Mouse (Mus musculus) MEL (cell line): ENCODE measurements at regions not wholly inside any gene's neighbourhood (a gene's known extent, or its start where the extent isn't known, plus 50 kb on each side); places are given as distances from the start of the nearest gene placed in this dataset.

Experiments
- CHD2 ChIP-seq: IDR thresholded peaks from 2 replicates; pipeline ENCODE4 v1.6.1; 2011; ENCODE audit warnings: low read length, improper control_type of control experiment
- CTCF ChIP-seq, 3 experiments: IDR thresholded peaks in 2 of 3; conservative IDR thresholded peaks in 1 of 3; 2 replicates each; pipeline ENCODE4 v1.5.1; 2011 to 2012; ENCODE audit warnings: low read length in 3 of 3, low read depth in 2 of 3, mild to moderate bottlenecking in 2 of 3, improper control_type of control experiment in 1 of 3, inconsistent platforms in 1 of 3, mixed read lengths in 1 of 3, moderate library complexity in 1 of 3; ENCODE audit not compliant: control insufficient read depth in 1 of 3, insufficient read depth in 1 of 3, poor library complexity in 1 of 3, severe bottlenecking in 1 of 3
- E2F4 ChIP-seq: IDR thresholded peaks from 2 replicates; pipeline ENCODE4 v1.6.1; 2011; ENCODE audit warnings: low read depth, low read length, improper control_type of control experiment, borderline replicate concordance
- GATA1 ChIP-seq: IDR thresholded peaks from 2 replicates; pipeline ENCODE4 v1.6.1; 2011; ENCODE audit warnings: low read depth, low read length, improper control_type of control experiment
- POLR2AphosphoS5 ChIP-seq: IDR thresholded peaks from 2 replicates; pipeline ENCODE4 v1.6.1; 2012; ENCODE audit warnings: low read depth, borderline replicate concordance, mild to moderate bottlenecking, inconsistent platforms, low read length, moderate library complexity, mixed read lengths
- TCF12 ChIP-seq: IDR thresholded peaks from 2 replicates; pipeline ENCODE4 v1.6.1; 2014; ENCODE audit warnings: low read depth, mild to moderate bottlenecking, inconsistent platforms, low read length, improper control_type of control experiment, moderate library complexity

DNA sequence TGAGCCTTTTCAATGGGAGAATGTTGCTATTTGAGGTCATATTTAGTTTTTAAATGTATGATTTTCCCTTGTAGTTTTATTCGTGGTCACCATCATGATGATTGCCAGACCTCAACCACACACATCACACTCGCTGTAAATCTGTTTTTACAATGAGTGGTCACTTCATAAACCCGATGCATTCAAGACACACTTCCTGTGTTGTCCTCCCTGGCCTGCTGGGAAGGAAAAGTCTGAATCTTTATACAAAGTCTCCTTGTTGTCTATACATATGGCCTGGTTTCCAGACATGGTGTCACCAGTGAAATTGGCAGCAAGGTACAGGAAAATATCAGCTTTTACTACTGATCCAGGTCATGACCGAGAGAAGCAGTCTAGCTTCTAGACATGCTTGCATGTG, 230.7 kb upstream of the P2ry1 start:
- TF ChIP-seq TCF12 (no peak), CHD2 (no peak), POLR2AphosphoS5 (no peak), GATA1 (no peak), E2F4 (no peak), CTCF (IDR thresholded peaks at IDR 0.05 in 2 of 3, conservative IDR thresholded peaks at IDR 0.05 in 1 of 3; ENCODE audit: control insufficient read depth in 1 of 3, insufficient read depth in 1 of 3, low read depth in 2 of 3, low read length in 3 of 3, poor library complexity in 1 of 3, severe bottlenecking in 1 of 3) (no peak)
